Mouse (Mus musculus): ENCODE measurements around the gene Mn1.

DNA sequence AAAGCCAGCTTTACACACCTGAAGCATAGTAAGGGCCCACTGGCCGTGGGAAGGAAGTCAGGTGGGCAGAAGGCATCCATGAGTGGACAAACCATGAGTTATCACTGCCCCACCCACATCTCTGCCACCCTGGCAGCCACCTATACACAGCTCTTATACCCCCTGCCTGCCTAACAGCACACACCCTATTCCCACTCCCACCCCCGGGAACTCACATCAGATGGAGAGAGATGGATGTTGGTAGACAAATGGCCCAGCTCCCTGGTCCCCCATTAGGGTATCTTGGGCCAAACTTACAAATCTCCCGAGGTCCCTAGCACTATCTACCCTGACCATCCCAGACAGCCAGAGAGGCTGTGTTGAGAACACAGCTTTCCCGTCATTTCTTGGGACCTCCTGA is 17.9 kb upstream of the Mn1 start:
- TF ChIP-seq CTCF (IDR thresholded peaks at IDR 0.05; ENCODE audit: extremely low read depth, insufficient read depth, low read length) (no peak), POLR2A (IDR thresholded peaks at IDR 0.05; ENCODE audit: extremely low read depth, insufficient read depth, low read length) (no peak)

Data from cortical plate, adult 2 months (tissue).